Mouse (Mus musculus) MEL (cell line): ENCODE results near the gene AI854703. TPM values are rescaled to one million over a fixed set of nuclear protein-coding genes. Genes with fewer than 3 reads are reported as not detected.

Source experiments
- DNase-seq: peaks from one replicate; pipeline ENCODE4 v3.0.0; 2011; ENCODE audit warnings: low read depth, low spot score
- H3K27ac ChIP-seq: 2 replicates; pipeline ENCODE4 v1.5.1; 2012; ENCODE audit warnings: low read depth, mild to moderate bottlenecking, control low read depth, low read length, moderate library complexity; ENCODE audit not compliant: control insufficient read depth
- H3K27me3 ChIP-seq, 2 experiments: fragments of 150-350 bp in 1 of 2; sonication (generic) in 1 of 2; 2 replicates each; pipeline ENCODE4 v1.6.1; 2012; ENCODE audit warnings: low read length in 2 of 2, mild to moderate bottlenecking in 2 of 2, improper control_type of control experiment in 1 of 2, moderate library complexity in 1 of 2; ENCODE audit not compliant: insufficient read depth in 2 of 2, control insufficient read depth in 1 of 2
- H3K36me3 ChIP-seq, 2 experiments: 2 replicates each; pipeline ENCODE4 v1.6.1; 2012 to 2014; ENCODE audit warnings: low read length in 2 of 2, improper control_type of control experiment in 1 of 2, inconsistent platforms in 1 of 2, mild to moderate bottlenecking in 1 of 2; ENCODE audit not compliant: insufficient read depth in 2 of 2, control insufficient read depth in 1 of 2
- H3K4me1 ChIP-seq, 2 experiments: fragments of 150-350 bp in 1 of 2; sonication (generic) in 1 of 2; 2 replicates each; pipeline ENCODE4 v1.6.1; 2012; ENCODE audit warnings: low read length in 2 of 2, improper control_type of control experiment in 1 of 2, mild to moderate bottlenecking in 1 of 2; ENCODE audit not compliant: insufficient read depth in 2 of 2, control insufficient read depth in 1 of 2
- H3K4me3 ChIP-seq, 2 experiments: fragments of 150-350 bp in 1 of 2; sonication (generic) in 1 of 2; 2 replicates each; pipeline ENCODE4 v1.5.1; 2012; ENCODE audit warnings: low read depth in 2 of 2, low read length in 2 of 2, mild to moderate bottlenecking in 2 of 2, moderate library complexity in 2 of 2, control low read depth in 1 of 2, improper control_type of control experiment in 1 of 2; ENCODE audit not compliant: control insufficient read depth in 1 of 2, insufficient read depth in 1 of 2
- H3K79me2 ChIP-seq: 2 replicates; pipeline ENCODE4 v1.6.1; 2012; ENCODE audit warnings: mild to moderate bottlenecking, low read length, moderate library complexity; ENCODE audit not compliant: control insufficient read depth, poor library complexity, insufficient read depth
- H3K9ac ChIP-seq: 2 replicates; pipeline ENCODE4 v1.6.1; 2012; ENCODE audit warnings: low read depth, mild to moderate bottlenecking, control low read depth, low read length, moderate library complexity; ENCODE audit not compliant: control insufficient read depth, poor library complexity, severe bottlenecking
- H3K9me3 ChIP-seq: fragments of 150-350 bp; sonication (generic); replicated peaks from 2 replicates; pipeline ENCODE4 v1.6.1; 2012; ENCODE audit warnings: mild to moderate bottlenecking, low read length, improper control_type of control experiment, moderate library complexity; ENCODE audit not compliant: insufficient read depth
- CHD1 ChIP-seq: IDR thresholded peaks from 2 replicates; pipeline ENCODE4 v1.6.1; 2012; ENCODE audit warnings: low read depth, mild to moderate bottlenecking, inconsistent platforms, low read length, improper control_type of control experiment
- CHD2 ChIP-seq: IDR thresholded peaks from 2 replicates; pipeline ENCODE4 v1.6.1; 2011; ENCODE audit warnings: low read length, improper control_type of control experiment
- ELF1 ChIP-seq: IDR thresholded peaks from 2 replicates; pipeline ENCODE4 v1.6.1; 2014; ENCODE audit warnings: low read depth, mild to moderate bottlenecking, inconsistent platforms, low read length, improper control_type of control experiment, moderate library complexity
- EP300 ChIP-seq, 2 experiments: IDR thresholded peaks; 2 replicates each; pipeline ENCODE4 v1.6.1; 2011; ENCODE audit warnings: improper control_type of control experiment in 2 of 2, low read length in 2 of 2, low read depth in 1 of 2, mild to moderate bottlenecking in 1 of 2
- ETS1 ChIP-seq: IDR thresholded peaks from 2 replicates; pipeline ENCODE4 v1.6.1; 2012; ENCODE audit warnings: low read depth, mild to moderate bottlenecking, inconsistent platforms, low read length, improper control_type of control experiment, moderate library complexity
- GABPA ChIP-seq: IDR thresholded peaks from 2 replicates; pipeline ENCODE4 v1.6.1; 2012; ENCODE audit warnings: low read depth, mild to moderate bottlenecking, inconsistent platforms, low read length, improper control_type of control experiment, moderate library complexity
- GATA1 ChIP-seq: IDR thresholded peaks from 2 replicates; pipeline ENCODE4 v1.6.1; 2011; ENCODE audit warnings: low read depth, low read length, improper control_type of control experiment
- JUND ChIP-seq: IDR thresholded peaks from 2 replicates; pipeline ENCODE4 v1.6.1; 2011; ENCODE audit warnings: low read depth, mild to moderate bottlenecking, improper control_type of control experiment, low read length
- MXI1 ChIP-seq: IDR thresholded peaks from 2 replicates; pipeline ENCODE4 v1.6.1; 2011; ENCODE audit warnings: mild to moderate bottlenecking, low read depth, low read length, improper control_type of control experiment
- MYB ChIP-seq: IDR thresholded peaks from 2 replicates; pipeline ENCODE4 v1.6.1; 2011; ENCODE audit warnings: mild to moderate bottlenecking, low read depth, low read length, improper control_type of control experiment
- NELFE ChIP-seq: IDR thresholded peaks from 2 replicates; pipeline ENCODE4 v1.6.1; 2011; ENCODE audit warnings: low read depth, low read length, improper control_type of control experiment
- NRF1 ChIP-seq: IDR thresholded peaks from 2 replicates; pipeline ENCODE4 v1.6.1; 2014; ENCODE audit warnings: low read depth, mild to moderate bottlenecking, inconsistent platforms, low read length, improper control_type of control experiment, moderate library complexity; ENCODE audit not compliant: poor library complexity, insufficient read depth, severe bottlenecking
- POLR2A ChIP-seq, 2 experiments: IDR thresholded peaks; 2 replicates each; pipeline ENCODE4 v1.6.1; 2011 to 2012; ENCODE audit warnings: low read length in 2 of 2, mild to moderate bottlenecking in 2 of 2, control low read depth in 1 of 2, improper control_type of control experiment in 1 of 2, low read depth in 1 of 2, moderate library complexity in 1 of 2; ENCODE audit not compliant: control insufficient read depth in 1 of 2, insufficient read depth in 1 of 2, poor library complexity in 1 of 2
- RCOR1 ChIP-seq: IDR thresholded peaks from 2 replicates; pipeline ENCODE4 v1.6.1; 2012; ENCODE audit warnings: low read depth, mild to moderate bottlenecking, inconsistent platforms, low read length, improper control_type of control experiment
- SIN3A ChIP-seq: IDR thresholded peaks from 2 replicates; pipeline ENCODE4 v1.6.1; 2012; ENCODE audit warnings: low read length, improper control_type of control experiment, inconsistent platforms
- TAL1 ChIP-seq: IDR thresholded peaks from 2 replicates; pipeline ENCODE4 v1.6.1; 2012; ENCODE audit warnings: mild to moderate bottlenecking, inconsistent platforms, low read length, moderate library complexity, mixed read lengths
- USF1 ChIP-seq: IDR thresholded peaks from 2 replicates; pipeline ENCODE4 v1.6.1; 2014; ENCODE audit warnings: low read depth, mild to moderate bottlenecking, inconsistent platforms, low read length, improper control_type of control experiment, moderate library complexity
- ZC3H11A ChIP-seq: IDR thresholded peaks from 2 replicates; pipeline ENCODE4 v1.6.1; 2012; ENCODE audit warnings: low read depth, mild to moderate bottlenecking, inconsistent platforms, low read length, improper control_type of control experiment
- ZKSCAN1 ChIP-seq: IDR thresholded peaks from 2 replicates; pipeline ENCODE4 v1.6.1; 2012; ENCODE audit warnings: low read depth, mild to moderate bottlenecking, inconsistent platforms, low read length, improper control_type of control experiment, moderate library complexity
- ZMIZ1 ChIP-seq: IDR thresholded peaks from 2 replicates; pipeline ENCODE4 v1.6.1; 2012; ENCODE audit warnings: low read depth, mild to moderate bottlenecking, inconsistent platforms, low read length, improper control_type of control experiment, moderate library complexity
- polyA plus RNA-seq, 2 experiments: library from polyadenylated mRNA; stranded (reverse) in 1 of 2; unstranded in 1 of 2; fragments of >175 nt in 1 of 2; fragments of >200 nt in 1 of 2; gene quantifications; 2 replicates each; pipeline versions ENCODE4 v1.2.1 to v1.2.4; 2012; ENCODE audit warnings: low replicate concordance in 2 of 2, low read depth in 1 of 2; ENCODE audit not compliant: insufficient read length in 2 of 2, insufficient read depth in 1 of 2, missing spikeins in 1 of 2
- total RNA-seq: library from RNA; depleted of rRNA; stranded (reverse); fragments of 300-350 nt; gene quantifications from 2 replicates; pipeline ENCODE4 v1.2.3, GENCODE M21; 2012

Gene AI854703
- total and polyA plus RNA-seq, 3 experiments: not detected

DNA sequence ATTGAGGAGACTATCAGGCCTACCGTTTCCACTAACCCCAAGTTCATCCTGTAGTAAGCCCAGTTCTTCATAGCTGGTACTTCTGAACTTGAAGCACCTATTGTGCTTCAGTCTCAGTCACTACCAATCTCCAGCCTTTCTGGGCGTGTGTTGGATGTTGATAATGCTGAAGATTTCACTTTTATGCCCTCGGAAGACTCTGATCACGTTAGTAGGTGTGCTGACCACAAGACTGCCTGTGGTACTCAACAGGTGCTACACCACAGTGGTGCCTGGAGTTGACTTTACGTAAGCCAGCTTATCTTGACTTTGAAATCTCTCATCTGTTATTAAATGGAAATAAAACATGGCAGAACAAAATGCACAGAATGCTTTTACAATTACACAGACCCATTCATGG lies 53.9 kb downstream of the AI854703 start:
- TF ChIP-seq ZMIZ1: no peak
- no peak for TF ChIP-seq GATA1
- no peak for TF ChIP-seq GABPA
- no peak for TF ChIP-seq POLR2A (IDR thresholded peaks at IDR 0.05; ENCODE audit: control insufficient read depth in 1 of 2, insufficient read depth in 1 of 2, low read depth in 1 of 2, low read length in 2 of 2, poor library complexity in 1 of 2)
- no peak for TF ChIP-seq TAL1
- no peak for TF ChIP-seq MYB
- no peak for TF ChIP-seq ETS1
- no peak for TF ChIP-seq EP300 (IDR thresholded peaks at IDR 0.05; ENCODE audit: low read depth in 1 of 2, low read length in 2 of 2)
- no peak for TF ChIP-seq CHD2
- TF ChIP-seq ELF1: no peak

GRCm38 (mm10) chr6:48681472-48682090 lies 55.0 kb downstream of the AI854703 start:
- no peaks in the 10 kb centered on the region for H3K9me3 ChIP-seq
- H3K27me3 ChIP-seq: no peaks in the 10 kb centered on the region
- no peak overlapping the region for H3K4me3 ChIP-seq
- no peak overlapping the region for H3K27ac ChIP-seq
- H3K79me2 ChIP-seq: no peaks in the 10 kb centered on the region
- no peak for DNase-seq
- H3K4me1 ChIP-seq: no peaks in the 10 kb centered on the region
- no peak for TF ChIP-seq ZKSCAN1
- TF ChIP-seq NRF1: no peak
- no peak for TF ChIP-seq ZC3H11A
- no peak for TF ChIP-seq EP300 (IDR thresholded peaks at IDR 0.05; ENCODE audit: low read depth in 1 of 2, low read length in 2 of 2)
- TF ChIP-seq NELFE: no peak
- no peak for TF ChIP-seq JUND
- no peak for TF ChIP-seq CHD1
- TF ChIP-seq SIN3A: no peak
- TF ChIP-seq MXI1: no peak
- no peak for TF ChIP-seq USF1
- no peak for TF ChIP-seq MYB
- TF ChIP-seq RCOR1: no peak
- no peak for TF ChIP-seq GABPA
- H3K9ac ChIP-seq: no peak overlapping the region
- H3K36me3 ChIP-seq: no peaks in the 10 kb centered on the region; a peak in 1 of 4 replicates

More for the DNA sequence above, 53.9 kb downstream of the AI854703 start:
- Histone ChIP-seq H3K79me2 (0 out of 2 replicates have a peak, but pooled peaks cover 2% of the 10 kb centered on the region), H3K27me3 (no peaks in the 10 kb centered on the region), H3K4me3 (no peak overlapping the region), H3K9me3 (no peaks in the 10 kb centered on the region), H3K9ac (no peak overlapping the region), H3K4me1 (no peaks in the 10 kb centered on the region), H3K27ac (no peak overlapping the region), H3K36me3 (no peaks in the 10 kb centered on the region; a peak in 1 of 4 replicates)
- DNase-seq: no peak
